Mouse (Mus musculus) right cerebral cortex, postnatal 25 days (tissue): ENCODE measurements at regions not wholly inside any gene's neighbourhood (a gene's known extent, or its start where the extent isn't known, plus 50 kb on each side); places are given as distances from the start of the nearest gene placed in this dataset.
A peak's percentile ranks its signal among the peaks of the same experiment; 100 is the strongest.

ENCODE experiments used
- DNase-seq: peaks from one replicate; pipeline ENCODE4 v3.0.0; 2022

DNA sequence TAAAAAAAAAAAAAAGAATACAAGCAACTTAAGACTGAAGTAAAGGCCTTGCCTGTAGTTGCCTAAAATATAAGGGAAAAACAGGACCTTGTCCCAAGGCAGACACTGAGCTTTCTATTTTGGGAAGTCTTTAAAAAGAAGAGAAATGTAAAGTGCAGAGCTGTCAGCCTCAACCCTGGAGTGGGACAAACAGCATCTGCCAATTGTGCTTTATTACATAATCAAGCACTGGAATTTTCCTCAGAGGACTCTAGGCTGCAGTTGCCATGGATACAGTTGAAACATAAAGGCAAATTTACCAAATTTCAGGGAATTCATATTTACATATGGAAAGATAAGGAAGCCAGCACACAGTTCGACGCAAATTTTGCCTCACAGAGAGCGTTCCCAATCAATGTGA is 406.7 kb downstream of the Gm597 start:
- DNase-seq = peak; percentile 33

DNA sequence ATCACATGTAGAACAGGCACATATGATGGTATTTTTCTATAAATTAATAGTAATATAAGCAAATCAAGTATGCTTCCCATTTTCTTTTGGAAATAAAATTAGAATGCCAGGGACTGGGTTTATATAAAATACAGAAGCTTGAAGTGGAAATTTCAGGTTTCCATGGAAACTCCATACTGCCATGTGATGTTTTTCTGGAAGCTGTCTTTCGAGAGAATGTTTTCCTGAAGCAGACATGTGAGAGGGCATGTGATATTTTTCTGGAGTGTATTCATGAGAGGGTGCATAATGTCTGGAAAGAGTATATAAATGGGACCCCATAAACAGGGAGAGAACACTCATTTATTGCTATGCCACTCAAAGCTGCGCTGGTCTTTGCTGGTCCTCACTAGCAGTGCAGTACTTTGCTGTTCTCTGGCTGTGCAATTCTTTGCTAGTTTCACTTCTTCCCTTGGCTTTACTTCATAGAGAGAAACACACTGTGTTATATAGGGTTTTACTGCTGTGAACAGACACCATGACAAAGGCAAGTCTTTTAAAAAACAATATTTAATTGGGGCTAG is 430.6 kb downstream of the Gm597 start:
- peak; percentile 10 for DNase-seq

DNA sequence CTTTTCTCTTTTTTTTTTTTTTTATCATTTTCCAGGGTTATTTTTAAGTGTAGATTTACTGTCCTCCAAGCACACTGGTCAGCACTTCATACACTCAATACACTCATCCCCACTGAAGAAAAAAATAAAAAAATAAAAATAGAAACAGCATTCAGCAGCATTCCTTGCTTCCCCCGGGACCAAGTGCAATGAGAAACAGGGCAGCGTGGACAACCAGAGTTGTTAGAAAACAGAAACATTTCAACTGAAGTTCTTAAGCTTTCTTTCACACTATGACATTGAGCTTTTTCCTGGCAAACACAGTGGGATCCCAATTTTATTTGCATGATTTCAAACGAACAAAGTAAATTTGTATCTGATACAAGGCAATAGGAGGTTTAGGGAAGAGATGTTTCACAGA is 431.5 kb downstream of the Gm597 start:
- no peak for DNase-seq

DNA sequence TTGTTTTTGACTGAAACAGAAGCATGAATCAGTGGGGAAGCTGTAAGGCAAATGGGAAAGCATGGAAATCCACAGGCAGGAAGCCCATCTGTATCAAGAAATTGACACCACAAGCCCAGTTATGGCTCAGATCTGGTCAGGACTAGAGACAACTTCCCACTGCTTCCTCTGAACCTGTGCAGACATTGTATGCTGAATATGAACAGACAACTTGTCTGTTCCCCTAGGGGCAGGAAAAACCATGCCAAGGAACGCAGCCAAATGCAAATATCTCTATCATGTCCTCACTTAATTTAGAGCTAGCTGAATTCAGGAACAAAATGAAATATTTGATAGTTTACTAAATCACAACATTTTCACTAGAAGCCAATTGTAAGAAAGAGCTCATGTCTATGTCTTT is 440.0 kb downstream of the Gm597 start:
- no peak for DNase-seq

DNA sequence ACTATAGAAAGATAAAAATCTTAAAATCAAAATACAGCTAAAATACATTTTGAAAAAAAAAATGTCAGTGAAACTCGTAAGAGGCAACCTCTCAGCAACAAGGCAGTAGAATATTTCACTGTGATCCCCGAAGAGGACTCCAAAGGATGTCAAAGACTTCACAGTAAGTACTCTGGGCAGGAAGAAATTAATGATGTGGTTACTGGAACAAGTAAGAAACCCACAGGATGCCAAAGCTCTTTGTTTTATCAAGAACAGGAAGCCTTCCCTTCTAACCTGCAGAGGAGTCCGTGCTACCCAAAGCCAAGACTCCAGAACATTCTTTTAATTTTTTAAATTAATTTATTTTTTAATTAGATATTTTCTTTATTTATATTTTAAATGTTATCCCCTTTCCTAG is 445.7 kb downstream of the Gm597 start:
- DNase-seq = no peak

DNA sequence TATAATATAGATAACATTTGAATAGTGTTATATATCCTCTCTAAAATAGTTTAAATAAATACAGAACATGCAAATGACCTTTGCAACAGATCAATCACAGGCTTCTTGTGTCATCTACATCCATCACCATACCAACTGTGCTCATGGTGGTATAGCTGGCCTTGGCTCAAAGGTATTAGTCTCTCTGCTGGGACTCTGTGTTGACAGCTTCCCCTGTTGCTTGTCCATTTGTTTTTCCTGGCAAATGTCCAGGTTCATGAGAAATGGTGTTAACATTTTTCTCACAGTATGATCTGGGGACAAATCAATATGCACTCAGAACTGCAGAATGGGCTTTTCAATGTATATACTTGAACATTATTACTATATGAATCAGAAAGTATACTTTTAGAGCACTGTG is 448.0 kb downstream of the Gm597 start:
- DNase-seq = no peak

DNA sequence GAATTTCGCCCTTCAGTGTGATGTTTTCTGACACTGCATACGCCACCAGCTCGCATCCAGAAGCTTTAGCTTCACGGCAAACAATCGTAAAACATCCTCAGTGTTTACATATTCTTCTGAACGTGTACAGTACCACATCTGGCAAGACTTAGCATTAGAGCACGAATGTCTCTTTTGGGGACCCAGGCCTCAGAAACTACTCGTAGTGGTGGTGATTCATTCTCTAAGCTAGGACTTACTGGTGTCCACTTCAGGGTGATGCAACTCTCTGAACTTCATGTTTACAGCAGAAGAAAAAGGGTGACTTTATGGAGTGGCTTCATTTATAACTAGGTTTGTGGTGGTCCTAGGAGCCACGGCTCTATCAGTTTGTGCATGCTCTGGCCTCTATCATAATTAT is 451.1 kb downstream of the Gm597 start:
- no peak for DNase-seq

DNA sequence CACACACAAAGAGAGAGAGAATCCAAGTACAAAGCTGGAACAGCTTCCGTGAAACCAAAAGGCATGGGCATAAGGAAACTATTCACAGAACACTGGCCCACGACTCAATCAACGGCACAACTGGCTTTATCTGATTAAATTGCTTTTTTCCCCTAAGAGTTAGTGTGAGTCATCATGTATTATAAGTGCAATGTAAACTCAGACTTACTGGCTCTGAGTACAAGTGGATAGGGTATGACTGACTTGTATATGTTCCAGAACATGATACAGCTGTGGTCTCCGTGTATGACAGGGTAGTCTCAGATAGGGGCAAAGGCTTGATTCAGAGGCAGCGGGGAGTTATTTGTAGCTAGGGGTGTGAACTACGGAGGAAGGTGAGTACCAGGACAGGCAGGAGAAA is 451.5 kb downstream of the Gm597 start:
- DNase-seq = no peak

DNA sequence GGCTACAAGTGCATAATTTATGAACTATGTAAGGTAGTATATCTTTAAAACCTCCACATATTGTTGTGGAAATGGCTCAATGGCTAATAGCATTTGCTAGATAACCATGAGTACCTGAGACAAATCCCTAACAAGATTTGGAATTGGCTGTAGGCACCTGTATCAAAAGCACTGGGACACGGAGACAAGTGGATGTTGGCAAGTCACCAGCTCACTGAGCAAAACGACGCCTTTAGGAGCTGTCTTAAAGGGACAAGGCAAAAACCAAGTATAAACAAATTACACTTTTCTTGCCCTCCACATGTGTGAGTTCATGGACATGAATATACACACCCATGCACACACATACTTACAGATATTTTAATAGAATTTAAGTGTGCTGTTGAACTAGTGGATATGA is 455.9 kb downstream of the Gm597 start:
- no peak for DNase-seq
